Mouse (Mus musculus): ENCODE data around the gene Nectin1. TPM values are rescaled to one million over a fixed set of nuclear protein-coding genes. Genes with fewer than 3 reads are reported as not detected.
A peak's percentile ranks its signal among the peaks of the same experiment; 100 is the strongest.

Nectin1 gene
- polyA plus RNA-seq, 1 experiment: 0.87 TPM

DNA sequence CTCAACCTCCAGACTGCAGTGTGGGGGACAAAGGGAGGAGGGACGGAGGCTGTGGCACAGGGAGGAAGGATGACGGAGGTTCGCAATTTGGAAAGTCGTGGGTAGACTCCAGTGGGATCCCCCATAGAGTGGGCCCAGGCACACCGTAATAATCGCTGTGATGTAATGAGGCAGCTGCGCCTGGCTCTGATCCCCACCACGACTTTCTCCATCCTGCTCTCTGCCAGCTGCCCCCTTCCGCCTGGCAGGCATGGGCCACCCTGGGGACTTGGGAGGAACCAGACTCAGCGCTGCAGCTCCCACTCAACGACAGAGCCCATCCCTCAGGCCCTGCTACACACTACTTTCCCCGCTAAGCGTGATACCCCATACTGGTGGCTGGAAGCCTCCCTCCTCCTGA is 90.5 kb downstream of the Nectin1 start:
- H3K4me1 ChIP-seq (ENCODE audit: control insufficient read depth, insufficient read depth, low read length): no peaks in the 10 kb centered on the region
- H3K27ac ChIP-seq (ENCODE audit: control insufficient read depth, insufficient read depth, low read depth, low read length, poor library complexity): no peak overlapping the region
- H3K4me3 ChIP-seq (replicated peaks; ENCODE audit: control insufficient read depth, low read depth, low read length): no peak overlapping the region
- WGBS: 77% methylated on average over 13 of the region's 13 CpGs
- TF ChIP-seq POLR2A (IDR thresholded peaks at IDR 0.05; ENCODE audit: borderline replicate concordance, control insufficient read depth, low read depth, low read length): no peak
- no peak for TF ChIP-seq CTCF (IDR thresholded peaks at IDR 0.05; ENCODE audit: control insufficient read depth, insufficient read depth, low read length)

DNA sequence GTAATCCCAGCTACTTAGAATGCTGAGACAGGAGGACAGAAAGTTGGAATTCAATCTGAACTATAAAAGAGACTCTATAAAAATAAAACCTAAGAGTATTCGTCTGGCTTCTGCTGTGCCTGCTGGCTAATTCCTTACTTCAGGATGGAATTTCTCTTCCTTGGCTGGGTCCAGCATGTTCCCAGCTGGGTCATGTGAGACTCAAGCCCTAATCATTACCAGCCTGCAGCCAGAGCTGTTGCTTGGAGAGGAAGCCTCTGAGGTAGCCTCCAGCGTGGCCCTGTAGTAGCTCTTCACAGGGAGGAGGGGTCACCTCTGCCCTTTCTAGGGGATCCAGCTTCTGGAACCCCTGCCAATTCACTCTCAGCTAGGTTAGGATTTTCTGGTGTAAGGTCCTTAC is 94.8 kb downstream of the Nectin1 start:
- WGBS: 69% methylated on average over 2 of the region's 2 CpGs
- no peak for TF ChIP-seq POLR2A (IDR thresholded peaks at IDR 0.05; ENCODE audit: borderline replicate concordance, control insufficient read depth, low read depth, low read length)
- H3K27ac ChIP-seq (ENCODE audit: control insufficient read depth, insufficient read depth, low read depth, low read length, poor library complexity): no peak overlapping the region

DNA sequence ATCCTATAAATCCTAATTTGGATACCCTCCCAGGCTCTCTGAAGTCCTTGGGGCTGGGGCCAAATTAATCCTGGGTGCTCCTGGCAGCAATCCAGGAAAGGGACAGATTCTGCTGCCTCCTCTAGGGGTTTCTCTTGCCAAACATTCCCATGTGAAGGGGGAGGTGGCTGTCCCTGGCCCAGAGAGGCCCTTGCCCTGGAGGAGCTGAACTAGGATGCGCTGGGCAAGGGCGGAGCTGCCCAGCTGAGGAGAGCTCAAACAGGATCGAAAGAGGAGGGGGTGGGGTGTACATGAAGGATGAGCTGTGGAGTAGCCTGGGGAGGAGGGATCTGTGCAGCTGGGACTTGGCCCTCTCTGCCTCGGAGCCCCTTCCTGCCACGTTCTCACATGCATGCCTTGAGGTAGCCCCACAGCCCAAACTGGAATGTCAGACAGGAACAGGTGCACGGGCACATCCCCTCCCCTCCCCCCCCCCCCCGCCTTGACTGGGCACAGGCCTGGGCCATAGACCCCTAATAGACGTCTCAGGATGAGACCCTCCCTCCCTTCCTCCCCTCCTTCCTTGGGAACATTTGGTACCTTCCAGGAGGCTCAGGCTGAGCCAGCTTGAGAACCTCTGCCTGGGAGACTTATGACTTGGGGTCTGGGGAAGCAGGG is 99.3 kb downstream of the Nectin1 start:
- Histone ChIP-seq H3K4me3 (replicated peaks; ENCODE audit: control insufficient read depth, low read depth, low read length) (no peak overlapping the region), H3K27ac (ENCODE audit: control insufficient read depth, insufficient read depth, low read depth, low read length, poor library complexity) (no peak overlapping the region), H3K4me1 (ENCODE audit: control insufficient read depth, insufficient read depth, low read length) (no peaks in the 10 kb centered on the region)
- 9% methylated on average over 7 of the region's 8 CpGs for WGBS
- TF ChIP-seq POLR2A (IDR thresholded peaks at IDR 0.05; ENCODE audit: borderline replicate concordance, control insufficient read depth, low read depth, low read length) (no peak), CTCF (IDR thresholded peaks at IDR 0.05; ENCODE audit: control insufficient read depth, insufficient read depth, low read length) (no peak)

More for the DNA sequence above, 94.8 kb downstream of the Nectin1 start:
- no peaks in the 10 kb centered on the region for H3K4me1 ChIP-seq (ENCODE audit: control insufficient read depth, insufficient read depth, low read length)
- no peak overlapping the region for H3K4me3 ChIP-seq (replicated peaks; ENCODE audit: control insufficient read depth, low read depth, low read length)

DNA sequence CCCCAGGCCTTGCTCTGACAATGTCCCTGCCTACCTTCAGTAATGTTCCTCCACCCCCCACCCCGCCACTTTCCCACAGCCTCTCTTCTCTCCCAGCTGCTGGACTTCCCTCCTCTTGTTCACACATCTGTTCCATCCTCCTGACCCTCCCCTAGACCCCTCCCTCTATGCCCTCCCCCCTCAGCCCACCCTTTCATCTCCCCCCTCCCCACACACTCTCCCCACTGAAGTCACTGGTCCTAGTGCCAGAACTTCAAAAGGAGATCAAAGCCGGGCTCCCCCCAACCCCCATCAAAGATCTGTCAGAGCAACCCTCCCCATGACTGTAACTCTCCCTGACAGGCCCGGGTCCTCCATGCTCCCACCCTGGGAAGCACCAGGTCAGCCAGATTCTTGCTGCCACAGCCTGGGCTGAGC is 99.9 kb downstream of the Nectin1 start:
- Histone ChIP-seq H3K4me1 (ENCODE audit: control insufficient read depth, insufficient read depth, low read length) (no peaks in the 10 kb centered on the region), H3K27ac (ENCODE audit: control insufficient read depth, insufficient read depth, low read depth, low read length, poor library complexity) (no peak overlapping the region), H3K4me3 (replicated peaks; ENCODE audit: control insufficient read depth, low read depth, low read length) (no peak overlapping the region)
- TF ChIP-seq CTCF (IDR thresholded peaks at IDR 0.05; ENCODE audit: control insufficient read depth, insufficient read depth, low read length) (no peak), POLR2A (IDR thresholded peaks at IDR 0.05; ENCODE audit: borderline replicate concordance, control insufficient read depth, low read depth, low read length) (no peak)
- WGBS: 25% methylated on average over 3 of the region's 3 CpGs

DNA sequence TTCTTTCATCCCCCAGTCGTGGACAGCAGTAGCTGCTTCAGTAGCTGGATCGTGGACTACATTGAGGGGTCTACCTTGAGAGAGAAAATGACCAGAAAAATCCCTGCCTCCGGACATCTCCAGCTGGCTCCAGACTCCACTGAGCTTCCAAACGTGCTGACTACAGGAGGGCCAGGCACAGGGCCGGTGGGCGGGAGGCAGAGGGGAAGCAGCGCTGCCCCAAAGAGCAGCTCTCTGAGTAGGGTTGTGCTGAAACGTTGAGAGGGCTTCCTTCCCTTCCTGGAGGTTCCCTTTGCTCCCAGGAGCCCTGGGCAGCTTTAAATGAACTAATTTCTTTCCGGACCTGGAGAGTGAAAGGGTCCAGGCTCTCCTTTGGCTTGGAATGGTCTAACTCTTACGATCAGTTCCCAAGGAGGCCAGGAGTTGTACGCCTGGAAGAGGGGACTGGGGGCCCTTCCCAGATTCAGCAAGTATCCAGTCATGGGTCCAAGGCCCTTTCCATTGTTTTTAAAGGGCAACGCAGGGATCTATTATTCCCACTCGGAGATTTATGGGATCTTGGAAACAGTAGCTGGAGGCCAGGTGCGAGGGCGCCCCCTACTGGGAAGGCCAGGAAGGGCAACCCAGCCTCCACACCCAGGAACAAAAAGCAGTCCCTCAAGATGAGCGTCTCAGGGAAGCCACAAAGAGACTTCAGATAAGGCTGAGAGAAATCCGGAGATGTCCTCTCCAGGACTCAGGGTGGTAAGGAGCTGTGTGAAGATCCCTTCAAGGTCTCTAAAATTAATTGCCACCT is 102.1 kb downstream of the Nectin1 start:
- H3K4me3 ChIP-seq (replicated peaks; ENCODE audit: control insufficient read depth, low read depth, low read length): no peak overlapping the region
- TF ChIP-seq POLR2A (IDR thresholded peaks at IDR 0.05; ENCODE audit: borderline replicate concordance, control insufficient read depth, low read depth, low read length): no peak
- peak; percentile 65 for TF ChIP-seq CTCF (IDR thresholded peaks at IDR 0.05; ENCODE audit: control insufficient read depth, insufficient read depth, low read length)
- no peaks in the 10 kb centered on the region for H3K4me1 ChIP-seq (ENCODE audit: control insufficient read depth, insufficient read depth, low read length)
- 9% methylated on average over 17 of the region's 17 CpGs for WGBS
- no peak overlapping the region for H3K27ac ChIP-seq (ENCODE audit: control insufficient read depth, insufficient read depth, low read depth, low read length, poor library complexity)

DNA sequence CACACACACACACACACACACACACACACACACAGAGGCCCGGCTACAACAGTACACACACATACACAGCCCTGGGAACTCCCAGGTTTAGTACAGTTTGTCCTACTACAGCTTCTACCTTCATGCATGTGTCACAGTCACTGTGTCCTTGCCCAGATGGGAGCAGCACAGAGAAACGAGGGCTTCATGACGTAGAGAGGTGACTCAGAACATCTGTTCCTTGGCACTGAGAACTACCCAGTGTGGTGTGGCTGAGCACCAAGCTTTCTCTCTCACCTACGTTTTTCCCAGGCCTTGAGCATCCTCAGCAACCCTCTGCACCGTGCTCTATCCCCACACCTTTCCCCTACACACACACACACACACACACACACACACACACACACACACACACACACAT is 104.1 kb downstream of the Nectin1 start:
- TF ChIP-seq POLR2A (IDR thresholded peaks at IDR 0.05; ENCODE audit: borderline replicate concordance, control insufficient read depth, low read depth, low read length) (no peak), CTCF (IDR thresholded peaks at IDR 0.05; ENCODE audit: control insufficient read depth, insufficient read depth, low read length) (no peak)
- Histone ChIP-seq H3K4me1 (ENCODE audit: control insufficient read depth, insufficient read depth, low read length) (no peaks in the 10 kb centered on the region), H3K4me3 (replicated peaks; ENCODE audit: control insufficient read depth, low read depth, low read length) (no peak overlapping the region), H3K27ac (ENCODE audit: control insufficient read depth, insufficient read depth, low read depth, low read length, poor library complexity) (no peak overlapping the region)
- WGBS: 48% methylated on average over 5 of the region's 5 CpGs

DNA sequence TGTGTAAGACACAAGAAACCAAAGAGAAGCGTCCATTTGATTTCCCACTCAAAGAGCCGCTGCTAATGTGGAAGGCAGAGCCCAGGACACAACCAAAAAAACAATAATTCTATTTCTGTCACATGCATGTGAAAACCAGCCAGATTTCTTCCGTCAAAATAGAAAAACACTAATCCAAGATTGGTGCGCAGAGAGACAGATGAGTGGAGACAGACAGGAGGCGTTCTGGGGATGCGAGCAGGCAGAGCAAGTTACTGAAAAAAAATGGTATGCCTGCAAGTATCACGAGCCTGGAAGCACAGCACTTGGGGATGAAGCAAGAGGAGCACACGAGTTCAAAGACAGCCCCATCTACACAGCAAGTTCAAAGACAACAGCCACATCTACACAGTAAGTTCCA is 106.5 kb downstream of the Nectin1 start:
- TF ChIP-seq POLR2A (IDR thresholded peaks at IDR 0.05; ENCODE audit: borderline replicate concordance, control insufficient read depth, low read depth, low read length): no peak
- no peak for TF ChIP-seq CTCF (IDR thresholded peaks at IDR 0.05; ENCODE audit: control insufficient read depth, insufficient read depth, low read length)
- WGBS: 83% methylated on average over 8 of the region's 8 CpGs
- Histone ChIP-seq H3K4me3 (replicated peaks; ENCODE audit: control insufficient read depth, low read depth, low read length) (no peak overlapping the region), H3K27ac (ENCODE audit: control insufficient read depth, insufficient read depth, low read depth, low read length, poor library complexity) (no peak overlapping the region), H3K4me1 (ENCODE audit: control insufficient read depth, insufficient read depth, low read length) (no peaks in the 10 kb centered on the region)

DNA sequence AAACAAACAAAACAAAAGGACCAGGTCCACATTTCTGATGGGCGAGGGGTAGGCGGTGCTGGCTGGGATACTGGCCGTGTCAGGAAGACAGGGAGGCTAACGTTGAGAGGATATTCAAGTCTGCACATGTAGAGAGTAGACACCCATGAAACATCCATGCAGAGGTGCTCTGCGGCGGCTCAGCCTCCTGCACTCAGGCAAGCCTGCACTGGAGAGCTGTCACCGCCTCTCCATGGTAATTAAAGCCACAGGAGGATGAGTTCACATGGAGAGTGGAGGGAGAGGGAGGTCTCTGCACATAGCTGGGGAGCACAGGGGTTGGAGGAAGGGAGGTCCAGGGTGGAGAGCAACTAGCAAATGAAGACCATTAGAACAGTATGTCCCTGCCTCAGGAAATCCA is 107.4 kb downstream of the Nectin1 start:
- Histone ChIP-seq H3K27ac (ENCODE audit: control insufficient read depth, insufficient read depth, low read depth, low read length, poor library complexity) (no peak overlapping the region), H3K4me3 (replicated peaks; ENCODE audit: control insufficient read depth, low read depth, low read length) (no peak overlapping the region), H3K4me1 (ENCODE audit: control insufficient read depth, insufficient read depth, low read length) (no peaks in the 10 kb centered on the region)
- TF ChIP-seq POLR2A (IDR thresholded peaks at IDR 0.05; ENCODE audit: borderline replicate concordance, control insufficient read depth, low read depth, low read length): no peak
- TF ChIP-seq CTCF (IDR thresholded peaks at IDR 0.05; ENCODE audit: control insufficient read depth, insufficient read depth, low read length): no peak
- 72% methylated on average over 7 of the region's 7 CpGs for WGBS

All from bone marrow, adult 2 months (tissue).